ENCODE assay signal across 8 mouse cellular contexts in genomic region chr5:124050095-124051050, GRCm38 (mm10). TPM values are rescaled to one million over a fixed set of nuclear protein-coding genes. Genes with fewer than 3 reads are reported as not detected.
DNase-seq lines count a peak whose midpoint lies in the region; ATAC-seq and TF ChIP-seq lines count a peak whose summit lies in the region.

No protein-coding gene starts in this region.

- H3K4me3 ChIP-seq in kidney, embryonic 16.5 days (ENCODE audit: low read length) = no peak overlapping the region
- no peak overlapping the region for H3K4me3 ChIP-seq in hindbrain, postnatal 0 days (ENCODE audit: low read length)

- H3K4me2 ChIP-seq in kidney, embryonic 16.5 days (replicated peaks; ENCODE audit: low read depth, low read length) = 0 out of 2 replicates have a peak overlapping the region, but pooled peaks have one; percentile 5
- H3K4me2 ChIP-seq in hindbrain, postnatal 0 days (ENCODE audit: low read depth, low read length) = no peak overlapping the region

- peak overlapping the region; percentile 72 for H3K27ac ChIP-seq in kidney, embryonic 16.5 days (ENCODE audit: low read length)
- peak overlapping the region; percentile 58; the same call in 1 of the 2 replicates for H3K27ac ChIP-seq in hindbrain, postnatal 0 days

- peaks cover 22% of the 10 kb centered on the region for H3K4me1 ChIP-seq in kidney, embryonic 16.5 days (ENCODE audit: insufficient read depth, low read length)
- peaks cover 14% of the 10 kb centered on the region; the same call in 1 of the 2 replicates for H3K4me1 ChIP-seq in hindbrain, postnatal 0 days (ENCODE audit: insufficient read depth, low read length)

- H3K27me3 ChIP-seq in kidney, embryonic 16.5 days (ENCODE audit: insufficient read depth, low read length) = no peaks in the 10 kb centered on the region
- no peaks in the 10 kb centered on the region for H3K27me3 ChIP-seq in hindbrain, postnatal 0 days (ENCODE audit: insufficient read depth, low read length)
- H3K27me3 ChIP-seq in splenic B cell, adult 2 months (ENCODE audit: control insufficient read depth, insufficient read depth, low read length, poor library complexity, severe bottlenecking) = no peaks in the 10 kb centered on the region

- WGBS in kidney, embryonic 16.5 days = 43% methylated on average over 14 of the region's 14 CpGs
- 51% methylated on average over 14 of the region's 14 CpGs for WGBS in hindbrain, postnatal 0 days

- DNase-seq in kidney, adult 8-10 months = no peak
- DNase-seq in hindbrain, postnatal 0 days (ENCODE audit: low spot score) = no peak
- DNase-seq in lung, postnatal 14 days = peak; percentile 42
- DNase-seq in splenic B cell, adult 2 months (ENCODE audit: low read depth, low spot score) = peak; percentile 69
- no peak for DNase-seq in right cerebral cortex, postnatal 14 days
- DNase-seq in frontal cortex, postnatal 10 days (ENCODE audit: low spot score in 2 of 2) = no peak

- no peaks in the 10 kb centered on the region for H3K36me3 ChIP-seq in kidney, embryonic 16.5 days (ENCODE audit: insufficient read depth, low read length)
- no peaks in the 10 kb centered on the region for H3K36me3 ChIP-seq in hindbrain, postnatal 0 days (ENCODE audit: insufficient read depth, low read length)
- H3K36me3 ChIP-seq in splenic B cell, adult 2 months (ENCODE audit: control insufficient read depth, insufficient read depth, low read length, poor library complexity, severe bottlenecking) = no peaks in the 10 kb centered on the region

- peak overlapping the region; percentile 61 for H3K9ac ChIP-seq in kidney, embryonic 16.5 days (replicated peaks; ENCODE audit: low read length)
- H3K9ac ChIP-seq in hindbrain, postnatal 0 days (replicated peaks; ENCODE audit: low read length) = no peak overlapping the region

- H3K9me3 ChIP-seq in kidney, embryonic 16.5 days (ENCODE audit: low read length) = no peaks in the 10 kb centered on the region
- no peaks in the 10 kb centered on the region for H3K9me3 ChIP-seq in hindbrain, postnatal 0 days (ENCODE audit: low read length)

- TF ChIP-seq CTCF in hindbrain, postnatal 0 days (IDR thresholded peaks at IDR 0.05; ENCODE audit: low read depth) = peak; percentile 29

- peak; percentile 32; the same call in 1 of the 2 replicates for ATAC-seq in kidney, embryonic 16.5 days (ENCODE audit: low FRiP score, low TSS enrichment)
- 0 out of 2 replicates have a peak, but pooled peaks have one; percentile 10 for ATAC-seq in erythroblast, adult 5-6 weeks (replicated peaks; ENCODE audit: low FRiP score, poor library complexity, severe bottlenecking)
- no peak for ATAC-seq in hindbrain, postnatal 0 days

RNA-seq across cellular contexts. Expression of gene Vps37b, which starts 18.3 kb away (rescaled TPM):
- 40.8 and 41.8 TPM in 2 replicates for polyA plus RNA-seq in kidney, embryonic 16.5 days (2015; fragmentation: Nextera tagmentation; extraction: Ambion mirVana)
- 14.4 and 27.9 TPM in 2 replicates for total RNA-seq in erythroblast, adult 5-6 weeks (2015; ENCODE audit: low replicate concordance)
- total RNA-seq in erythroblast, adult 5-6 weeks (2017; ENCODE audit: low replicate concordance) = 6.8 and 7.9 TPM in 2 replicates
- 104 and 110 TPM in 2 replicates for total RNA-seq in hindbrain, postnatal 0 days (2014; rRNA removed)
- 94.0 and 95.1 TPM in 2 replicates for polyA plus RNA-seq in hindbrain, postnatal 0 days (2015; fragmentation: Nextera tagmentation; extraction: Ambion mirVana)

RNA-seq across cellular contexts. Expression of gene Abcb9, which starts 45.2 kb away (rescaled TPM):
- 1.3 and 2.6 TPM in 2 replicates for polyA plus RNA-seq in kidney, embryonic 16.5 days (2015; fragmentation: Nextera tagmentation; extraction: Ambion mirVana)
- total RNA-seq in erythroblast, adult 5-6 weeks (2015; ENCODE audit: low replicate concordance) = 13.8 and 15.5 TPM in 2 replicates
- 19.1 and 23.4 TPM in 2 replicates for total RNA-seq in erythroblast, adult 5-6 weeks (2017; ENCODE audit: low replicate concordance)
- 69.3 and 71.2 TPM in 2 replicates for total RNA-seq in hindbrain, postnatal 0 days (2014; rRNA removed)
- 30.8 and 34.5 TPM in 2 replicates for polyA plus RNA-seq in hindbrain, postnatal 0 days (2015; fragmentation: Nextera tagmentation; extraction: Ambion mirVana)

Comparison
In these comparisons a context has a peak if more than half of its experiments do, and no peak if none do; other contexts are left out.
1. DNase-seq: peak in lung, postnatal 14 days (single experiment) and splenic B cell, adult 2 months (single experiment); none in kidney, adult 8-10 months (0 of 2), hindbrain, postnatal 0 days (single experiment), right cerebral cortex, postnatal 14 days (single experiment) and frontal cortex, postnatal 10 days (0 of 2).